Mouse (Mus musculus): ENCODE measurements around the gene Zfyve1. TPM values are rescaled to one million over a fixed set of nuclear protein-coding genes. Genes with fewer than 3 reads are reported as not detected.

Zfyve1 gene
- polyA plus RNA-seq, 1 experiment = 16.8 TPM

- no peak for TF ChIP-seq GATA1 (IDR thresholded peaks at IDR 0.05; ENCODE audit: low read length)
Observed at GRCm38 (mm10) chr12:83512783-83513182, 84.2 kb downstream of the Zfyve1 start.

- TF ChIP-seq GATA1 (IDR thresholded peaks at IDR 0.05; ENCODE audit: low read length) = no peak
Observed at GRCm38 (mm10) chr12:83510586-83510985, 86.4 kb downstream of the Zfyve1 start.

GRCm38 (mm10) chr12:83506543-83506942, 90.5 kb downstream of the Zfyve1 start:
- no peak for TF ChIP-seq GATA1 (IDR thresholded peaks at IDR 0.05; ENCODE audit: low read length)

GRCm38 (mm10) chr12:83502190-83502589, 94.8 kb downstream of the Zfyve1 start:
- TF ChIP-seq GATA1 (IDR thresholded peaks at IDR 0.05; ENCODE audit: low read length) = no peak

- no peak for TF ChIP-seq GATA1 (IDR thresholded peaks at IDR 0.05; ENCODE audit: low read length)
Observed at GRCm38 (mm10) chr12:83499256-83499655, 97.8 kb downstream of the Zfyve1 start.

GRCm38 (mm10) chr12:83497959-83498358, 99.1 kb downstream of the Zfyve1 start:
- no peak for TF ChIP-seq GATA1 (IDR thresholded peaks at IDR 0.05; ENCODE audit: low read length)

- no peak for TF ChIP-seq GATA1 (IDR thresholded peaks at IDR 0.05; ENCODE audit: low read length)
Observed at GRCm38 (mm10) chr12:83496736-83497135, 100.3 kb downstream of the Zfyve1 start.

Other genes starting within 250 kb of the Zfyve1 start
- 9.9 and 10.8 TPM in 2 replicates for gene Dpf3, start 109.5 kb downstream of the Zfyve1 start, polyA plus RNA-seq (2012)
- 37.4 and 40.5 TPM in 2 replicates for gene Dcaf4, start 76.8 kb downstream of the Zfyve1 start, polyA plus RNA-seq (2012)
- 90.4 and 110 TPM in 2 replicates for gene Rbm25, start 34.0 kb upstream of the Zfyve1 start, polyA plus RNA-seq (2012)
- gene Psen1, start 90.9 kb upstream of the Zfyve1 start, polyA plus RNA-seq (2012) = 23.5 and 23.9 TPM in 2 replicates
- gene Papln, start 166.4 kb upstream of the Zfyve1 start, polyA plus RNA-seq (2012) = not detected in 2 replicates

All from G1E-ER4 (cell line).